Mouse (Mus musculus) liver, adult 2 months (tissue): ENCODE data around the gene Chrne. TPM values are rescaled to one million over a fixed set of nuclear protein-coding genes. Genes with fewer than 3 reads are reported as not detected.

Experiments used
- DNase-seq: peaks from one replicate; pipeline ENCODE4 v3.0.0-alpha.2; 2011; ENCODE audit warnings: low read depth, low spot score; ENCODE audit errors: extremely low read depth
- H3K27ac ChIP-seq: fragments of 200-500 bp; replicated peaks from 2 replicates; pipeline ENCODE4 v1.5.1; 2012; ENCODE audit warnings: low read depth, mild to moderate bottlenecking, control low read depth, inconsistent platforms, low read length; ENCODE audit not compliant: insufficient read depth
- H3K27me3 ChIP-seq: fragments of 200-500 bp; 2 replicates; pipeline ENCODE4 v1.6.1; 2012; ENCODE audit warnings: mild to moderate bottlenecking, moderate library complexity, low read length, inconsistent platforms; ENCODE audit not compliant: control insufficient read depth, insufficient read depth
- H3K36me3 ChIP-seq: fragments of 200-500 bp; 2 replicates; pipeline ENCODE4 v1.6.1; 2012; ENCODE audit warnings: low read length, inconsistent platforms; ENCODE audit not compliant: control insufficient read depth, insufficient read depth
- H3K4me1 ChIP-seq: fragments of 200-500 bp; 2 replicates; pipeline ENCODE4 v1.6.1; 2011; ENCODE audit warnings: low read length; ENCODE audit not compliant: control insufficient read depth, insufficient read depth
- H3K4me3 ChIP-seq: fragments of 200-500 bp; 2 replicates; pipeline ENCODE4 v1.5.1; 2011; ENCODE audit warnings: low read depth, mild to moderate bottlenecking, control low read depth, low read length, moderate library complexity; ENCODE audit not compliant: insufficient read depth
- H3K79me2 ChIP-seq: fragments of 200-500 bp; 2 replicates; pipeline ENCODE4 v1.6.1; 2012; ENCODE audit warnings: inconsistent platforms, mild to moderate bottlenecking, low read length, moderate library complexity; ENCODE audit not compliant: control insufficient read depth, insufficient read depth
- H3K9ac ChIP-seq: fragments of 200-500 bp; 2 replicates; pipeline ENCODE4 v1.6.1; 2012; ENCODE audit warnings: low read depth, mild to moderate bottlenecking, control low read depth, inconsistent platforms, low read length
- CTCF ChIP-seq: fragments of 200-500 bp; IDR thresholded peaks from 2 replicates; pipeline ENCODE4 v1.5.1; 2011; ENCODE audit warnings: low read depth, low read length, control low read depth
- POLR2A ChIP-seq: fragments of 200-500 bp; IDR thresholded peaks from 2 replicates; pipeline ENCODE4 v1.6.1; 2011; ENCODE audit warnings: low read length, control low read depth; ENCODE audit not compliant: insufficient read depth; ENCODE audit errors: extremely low read depth
- WGBS: fragments of 180-500 bp; shearing (Covaris S2); methylation state at CpG from one replicate; pipeline ENCODE4 v1.1.7; 2018; 5-methylcytosine and 5-hydroxymethylcytosine counted together
- polyA plus RNA-seq: library from polyadenylated mRNA; depleted of rRNA; stranded (reverse); fragments of >200 nt; gene quantifications from 2 replicates; pipeline ENCODE4 v1.2.3, GENCODE M21; 2012; rRNA removed
- total RNA-seq: library from RNA; depleted of rRNA; stranded (reverse); fragments of >200 nt; gene quantifications from 2 replicates; pipeline ENCODE4 v1.2.3, GENCODE M21; 2014; rRNA removed

Gene Chrne
- 0.07 and 0.09 TPM in 2 replicates for total RNA-seq
- polyA plus RNA-seq = 1.1 and 1.3 TPM in 2 replicates

DNA sequence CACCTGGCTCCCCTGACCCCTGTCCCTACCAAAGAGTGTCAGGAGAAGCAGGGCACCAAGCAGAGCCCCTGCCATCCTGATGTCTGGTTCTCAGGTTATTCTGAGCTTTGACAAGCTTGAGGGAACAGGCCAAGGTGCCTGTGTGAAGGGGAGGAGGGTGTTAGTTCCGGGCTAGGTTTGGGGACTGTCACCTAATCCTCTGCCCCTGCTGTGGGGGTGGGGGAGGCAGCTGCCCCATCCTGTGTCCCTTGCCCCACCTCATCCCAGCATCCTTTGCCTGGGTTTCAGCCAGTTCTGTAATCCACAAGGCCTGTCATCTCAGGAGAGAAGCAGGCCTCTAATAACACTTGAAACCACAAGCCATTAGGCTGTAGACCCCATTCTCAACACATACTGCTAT lies at the start of gene Chrne:
TSS of gene Chrne (minus strand) at position 116 of the 400 bp plus-strand sequence.
- H3K27ac ChIP-seq = no peak within 1 kb of the TSS
- no peak for DNase-seq
- peaks cover 3% of the 10 kb centered on the region; the same call in 1 of the 2 replicates for H3K4me1 ChIP-seq
- H3K36me3 ChIP-seq = no peaks in the 10 kb centered on the region
- H3K79me2 ChIP-seq = no peaks in the 10 kb centered on the region
- no peaks in the 10 kb centered on the region for H3K27me3 ChIP-seq
- H3K4me3 ChIP-seq = no peak within 1 kb of the TSS
- TF ChIP-seq CTCF = no peak
- TF ChIP-seq POLR2A = no peak
- H3K9ac ChIP-seq = no peak within 1 kb of the TSS
- 77% methylated on average over 1 of the region's 1 CpGs for WGBS

DNA sequence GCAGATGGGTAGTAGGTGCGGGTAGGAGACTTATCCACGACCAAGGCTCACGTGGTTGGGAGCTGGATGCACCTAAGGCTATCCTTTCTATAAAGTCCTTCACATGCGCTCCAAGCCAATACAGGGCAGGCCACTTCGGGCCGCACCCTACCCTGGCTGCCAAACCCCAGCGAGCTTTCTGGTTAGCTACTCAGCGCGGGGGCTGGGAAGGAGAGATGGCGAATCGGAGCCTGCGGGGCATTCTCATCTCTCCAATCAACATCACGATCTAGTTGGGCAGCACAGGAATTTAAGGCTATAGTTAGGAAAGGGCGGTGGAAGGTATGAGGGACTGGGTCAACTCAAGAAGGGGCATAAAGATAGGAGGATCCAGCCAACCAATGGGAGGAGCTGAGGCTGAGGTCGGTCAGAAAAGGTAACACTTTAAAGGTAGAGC lies 49.3 kb upstream of the Chrne start:
- Histone ChIP-seq H3K27me3 (no peaks in the 10 kb centered on the region), H3K9ac (peak overlapping the region; percentile 57), H3K4me3 (peak overlapping the region; percentile 63), H3K4me1 (peaks cover 2% of the 10 kb centered on the region; the same call in 1 of the 2 replicates), H3K27ac (peak overlapping the region; percentile 71), H3K36me3 (peaks cover 8% of the 10 kb centered on the region), H3K79me2 (no peaks in the 10 kb centered on the region; the same call in 1 of the 2 replicates)
- no peak for DNase-seq
- under 1% methylated on average over 15 of the region's 15 CpGs for WGBS
- no peak for TF ChIP-seq CTCF
- no peak for TF ChIP-seq POLR2A

GRCm38 (mm10) chr11:70667271-70668150 lies 48.5 kb upstream of the Chrne start:
- TF ChIP-seq CTCF (no peak), POLR2A (no peak)
- H3K9ac ChIP-seq = no peak overlapping the region
- WGBS = 69% methylated on average over 14 of the region's 14 CpGs

GRCm38 (mm10) chr11:70666687-70667086 lies 47.7 kb upstream of the Chrne start:
- Histone ChIP-seq H3K79me2 (no peaks in the 10 kb centered on the region; the same call in 1 of the 2 replicates), H3K27ac (no peak overlapping the region), H3K27me3 (no peaks in the 10 kb centered on the region), H3K4me1 (peaks cover 2% of the 10 kb centered on the region; the same call in 1 of the 2 replicates), H3K4me3 (no peak overlapping the region), H3K36me3 (peaks cover 11% of the 10 kb centered on the region), H3K9ac (no peak overlapping the region)
- TF ChIP-seq POLR2A = no peak
- no peak for TF ChIP-seq CTCF
- whole genome bisulfite sequencing = 93% methylated on average over 8 of the region's 8 CpGs
- DNase-seq = no peak

More at GRCm38 (mm10) chr11:70667271-70668150, 48.5 kb upstream of the Chrne start:
- peaks cover 2% of the 10 kb centered on the region; the same call in 1 of the 2 replicates for H3K4me1 ChIP-seq
- peaks cover 11% of the 10 kb centered on the region for H3K36me3 ChIP-seq
- DNase-seq = peak; percentile 22
- H3K79me2 ChIP-seq = no peaks in the 10 kb centered on the region; the same call in 1 of the 2 replicates
- H3K27me3 ChIP-seq = no peaks in the 10 kb centered on the region
- H3K27ac ChIP-seq = 0 out of 2 replicates have a peak overlapping the region, but pooled peaks have one; percentile 9
- H3K4me3 ChIP-seq = no peak overlapping the region

DNA sequence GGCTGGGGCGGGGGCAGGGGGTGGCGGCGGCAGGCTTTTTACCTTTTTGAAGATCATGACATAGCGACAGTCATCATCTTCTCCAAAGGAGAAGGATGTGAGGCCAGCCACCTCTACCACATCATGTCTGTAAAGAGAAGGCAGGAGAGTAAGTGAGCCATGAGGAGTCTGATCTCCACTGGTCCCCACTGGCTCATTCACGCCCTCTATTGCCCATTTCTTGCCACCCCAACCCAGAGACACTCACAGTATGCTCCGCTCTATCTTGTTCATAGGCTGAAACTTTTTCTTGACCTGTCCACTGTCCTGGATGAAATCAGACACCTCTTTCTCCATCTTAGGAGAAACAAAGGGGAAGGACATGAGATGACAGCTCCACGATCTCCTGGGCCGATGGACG lies 45.7 kb upstream of the Chrne start:
- no peaks in the 10 kb centered on the region; the same call in 1 of the 2 replicates for H3K79me2 ChIP-seq
- WGBS = 94% methylated on average over 9 of the region's 9 CpGs
- TF ChIP-seq CTCF (0 out of 2 replicates have a peak, but pooled peaks have one; percentile 12), POLR2A (no peak)
- no peak overlapping the region for H3K9ac ChIP-seq
- DNase-seq = no peak
- H3K4me1 ChIP-seq = peaks cover 2% of the 10 kb centered on the region; the same call in 1 of the 2 replicates
- no peaks in the 10 kb centered on the region for H3K27me3 ChIP-seq
- peaks cover 11% of the 10 kb centered on the region for H3K36me3 ChIP-seq
- no peak overlapping the region for H3K27ac ChIP-seq
- no peak overlapping the region for H3K4me3 ChIP-seq

GRCm38 (mm10) chr11:70663957-70664356 lies 44.9 kb upstream of the Chrne start:
- Histone ChIP-seq H3K27ac (no peak overlapping the region), H3K4me1 (peaks cover 2% of the 10 kb centered on the region; the same call in 1 of the 2 replicates), H3K27me3 (no peaks in the 10 kb centered on the region), H3K4me3 (no peak overlapping the region), H3K79me2 (no peaks in the 10 kb centered on the region; the same call in 1 of the 2 replicates), H3K9ac (no peak overlapping the region), H3K36me3 (peaks cover 11% of the 10 kb centered on the region)
- 86% methylated on average over 6 of the region's 6 CpGs for WGBS
- TF ChIP-seq CTCF = no peak
- TF ChIP-seq POLR2A = no peak
- DNase-seq = no peak
